Mouse (Mus musculus) liver, adult 10 weeks (tissue): ENCODE results near the gene Olfr541. TPM values are rescaled to one million over a fixed set of nuclear protein-coding genes. Genes with fewer than 3 reads are reported as not detected.

Source experiments
- polyA plus RNA-seq: library from polyadenylated mRNA; stranded (reverse); fragments of 350-450 nt; fragmentation: Illumina TruSeq; extraction: RNeasy Lipid Tissue Mini Kit (QIAGEN cat#74804); gene quantifications from one replicate; pipeline ENCODE4 v1.2.3, GENCODE M21; 2014; ENCODE audit warnings: low read depth, low replicate concordance

Olfr541 gene
- not detected for polyA plus RNA-seq

DNA sequence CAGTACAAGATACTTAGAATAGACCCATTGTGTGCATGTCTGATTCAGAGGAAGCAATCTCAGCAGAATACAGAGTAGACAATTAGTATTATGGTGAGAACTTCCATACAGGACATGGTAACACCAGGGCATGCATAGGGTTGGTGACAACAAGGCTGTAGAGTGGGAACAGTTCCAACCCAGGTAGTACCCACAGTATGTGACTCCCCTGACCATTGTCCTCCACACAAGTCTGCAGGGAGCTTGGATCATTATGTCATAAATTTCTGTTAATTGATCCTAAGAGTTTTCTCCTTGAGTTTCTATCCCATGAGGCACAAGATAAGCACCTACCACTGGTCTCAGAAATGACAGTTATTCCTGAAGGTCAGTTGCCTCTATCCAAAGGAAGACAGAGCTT lies at the start of gene Olfr541:
Olfr541 (plus strand) TSS at position 301 of the 400 bp plus-strand sequence.

DNA sequence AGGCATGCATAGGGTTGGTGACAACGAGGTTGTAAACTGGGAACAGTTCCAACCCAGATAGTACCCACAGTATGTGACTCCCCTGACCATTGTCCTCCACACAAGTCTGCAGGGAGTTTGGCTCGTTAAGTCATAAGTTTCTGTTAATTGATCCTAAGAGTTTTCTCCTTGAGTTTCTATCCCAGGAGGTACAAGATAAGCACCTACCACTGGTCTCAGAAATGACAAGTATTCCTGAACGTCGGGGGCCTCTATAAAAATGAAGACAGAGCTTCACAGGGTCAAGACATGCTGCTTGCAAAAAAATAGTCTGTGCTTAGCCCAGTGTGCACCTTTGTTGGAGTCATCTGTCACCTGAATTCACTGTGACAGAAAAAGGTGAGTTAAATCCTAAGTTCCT lies 37.4 kb upstream of the Olfr541 start, which contains the start of gene Olfr539:
Olfr539 (plus strand) TSS at position 301 of the 400 bp plus-strand sequence.

DNA sequence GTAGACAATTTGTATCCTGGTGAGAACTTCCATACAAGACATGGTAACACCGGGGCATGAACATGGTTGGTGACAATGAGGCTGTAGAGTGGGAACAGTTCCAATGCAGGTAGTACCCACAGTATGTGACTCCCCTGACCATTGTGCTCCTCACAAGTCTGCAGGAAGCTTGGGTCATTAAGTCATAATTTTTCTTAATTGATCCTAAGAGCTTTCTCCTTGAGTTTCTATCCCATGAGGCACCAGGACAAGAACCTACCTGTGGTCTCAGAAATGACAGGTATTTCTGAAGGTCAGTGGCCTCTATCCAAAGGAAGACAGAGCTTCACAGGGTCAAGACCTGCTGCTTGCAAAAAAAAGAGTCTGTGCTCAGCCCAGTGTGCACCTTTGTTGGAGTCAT lies 15.4 kb upstream of the Olfr541 start, which contains the start of gene Olfr45:
Olfr45 (plus strand) TSS at position 301 of the 400 bp plus-strand sequence.

Other genes with a start within 250 kb of the Olfr541 start
- gene Olfr533, start 233.9 kb upstream of the Olfr541 start, polyA plus RNA-seq = not detected
- not detected for gene Olfr535, start 213.1 kb upstream of the Olfr541 start, polyA plus RNA-seq
- not detected for gene Olfr536, start 189.9 kb upstream of the Olfr541 start, polyA plus RNA-seq
- gene Olfr538, start 129.4 kb upstream of the Olfr541 start, polyA plus RNA-seq = not detected
- gene Olfr46, start 96.0 kb upstream of the Olfr541 start, polyA plus RNA-seq = not detected
- not detected for gene Olfr61, start 68.3 kb upstream of the Olfr541 start, polyA plus RNA-seq
- not detected for gene Olfr53, start 50.8 kb upstream of the Olfr541 start, polyA plus RNA-seq
- not detected for gene Olfr539, start 37.3 kb upstream of the Olfr541 start, polyA plus RNA-seq
- not detected for gene Olfr45, start 15.3 kb upstream of the Olfr541 start, polyA plus RNA-seq
- 9,740 TPM for gene Cyp2e1, start 66.5 kb downstream of the Olfr541 start, polyA plus RNA-seq
- not detected for gene Syce1, start 90.6 kb downstream of the Olfr541 start, polyA plus RNA-seq
- 0.66 TPM for gene Zfp941, start 124.9 kb downstream of the Olfr541 start, polyA plus RNA-seq
- gene Urah, start 137.8 kb downstream of the Olfr541 start, polyA plus RNA-seq = 287 TPM
- gene Scgb1c1, start 148.3 kb downstream of the Olfr541 start, polyA plus RNA-seq = not detected
- gene Odf3, start 150.5 kb downstream of the Olfr541 start, polyA plus RNA-seq = not detected
- not detected for gene Gm45785, start 159.1 kb downstream of the Olfr541 start, polyA plus RNA-seq
- gene Ric8a, start 159.7 kb downstream of the Olfr541 start, polyA plus RNA-seq = 4.3 TPM
- 1.4 TPM for gene Bet1l, start 160.3 kb downstream of the Olfr541 start, polyA plus RNA-seq
- 89.2 TPM for gene Psmd13, start 184.7 kb downstream of the Olfr541 start, polyA plus RNA-seq
- 15.2 TPM for gene Sirt3, start 185.0 kb downstream of the Olfr541 start, polyA plus RNA-seq
- gene Cox8b, start 203.2 kb downstream of the Olfr541 start, polyA plus RNA-seq = not detected
- gene Nlrp6, start 223.6 kb downstream of the Olfr541 start, polyA plus RNA-seq = 20.5 TPM
- 2.3 TPM for gene Pgghg, start 244.1 kb downstream of the Olfr541 start, polyA plus RNA-seq